Mouse (Mus musculus): ENCODE data around the gene Stra8. TPM values are rescaled to one million over a fixed set of nuclear protein-coding genes. Genes with fewer than 3 reads are reported as not detected.
A peak's percentile ranks its signal among the peaks of the same experiment; 100 is the strongest.

Stra8 gene
- polyA plus RNA-seq, 1 experiment from 2014 or later, result not detected

DNA sequence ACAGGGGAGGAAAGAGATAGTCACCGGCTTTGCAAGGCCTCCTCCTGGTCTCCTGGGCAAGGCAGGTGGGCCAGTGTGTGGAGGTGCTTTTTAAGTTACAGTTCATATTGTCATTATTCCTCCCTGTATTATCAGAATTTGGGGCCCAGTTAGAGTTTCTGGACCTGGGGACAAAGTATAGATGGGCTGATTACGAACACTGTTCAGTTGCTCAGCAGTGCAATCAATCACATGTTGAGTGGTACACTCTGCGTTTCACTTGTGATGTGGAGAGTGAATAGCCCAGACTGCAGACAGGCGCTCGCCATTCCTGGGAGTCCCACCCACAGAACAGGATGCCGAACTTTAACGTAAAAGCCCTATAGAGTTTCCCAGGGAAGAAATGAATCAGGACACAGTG, 35.2 kb upstream of the Stra8 start:
- H3K9me3 ChIP-seq, result no peaks in the 10 kb centered on the region
- H3K27me3 ChIP-seq (ENCODE audit: poor library complexity, severe bottlenecking), result no peaks in the 10 kb centered on the region
- no peak overlapping the region for H3K4me3 ChIP-seq
- H3K4me1 ChIP-seq, result peaks cover 35% of the 10 kb centered on the region
- peaks cover 85% of the 10 kb centered on the region for H3K36me3 ChIP-seq (replicated peaks)
- WGBS, result 96% methylated on average over 7 of the region's 7 CpGs
- DNase-seq (ENCODE audit: extremely low spot score, low spot score), result no peak
- H3K27ac ChIP-seq, result no peak overlapping the region

DNA sequence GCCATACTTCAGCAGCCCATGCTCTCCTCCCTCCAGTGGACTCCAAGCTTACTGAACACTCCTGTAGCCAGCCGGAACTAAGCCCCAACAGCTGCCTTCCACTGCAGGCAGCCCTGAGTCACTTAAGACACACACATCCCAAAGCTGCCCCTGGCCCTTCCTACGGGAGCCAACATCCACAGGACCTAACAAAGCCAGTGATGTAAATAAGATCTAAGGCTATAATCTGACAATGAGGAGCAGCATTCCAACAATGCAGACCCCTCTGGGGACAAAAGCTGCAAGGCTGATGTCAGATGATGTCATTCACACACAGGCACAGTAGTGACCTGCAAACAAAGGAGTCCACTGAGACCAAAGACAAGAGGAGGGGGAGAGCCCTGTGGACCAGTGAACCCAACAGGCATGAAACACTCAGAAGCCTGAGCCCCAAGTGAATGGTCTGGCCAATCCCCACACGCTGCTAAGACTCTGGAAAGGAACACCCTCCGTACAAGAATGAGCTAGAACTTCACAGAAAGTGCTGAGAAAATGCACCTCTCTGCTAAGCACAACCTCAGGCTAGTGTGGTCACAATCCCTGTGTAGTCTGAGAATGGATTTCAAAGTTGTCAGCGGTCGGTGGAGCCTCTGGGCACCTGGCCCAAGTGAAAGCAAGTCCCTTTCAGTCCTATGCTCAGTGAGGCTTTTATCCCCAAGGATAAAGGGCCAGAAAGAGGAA, 32.7 kb upstream of the Stra8 start:
- Histone ChIP-seq H3K27me3 (ENCODE audit: poor library complexity, severe bottlenecking) (no peaks in the 10 kb centered on the region), H3K27ac (peak overlapping the region; percentile 83), H3K4me3 (no peak overlapping the region), H3K36me3 (replicated peaks) (peaks cover 88% of the 10 kb centered on the region), H3K9me3 (no peaks in the 10 kb centered on the region), H3K4me1 (peaks cover 35% of the 10 kb centered on the region)
- peak; percentile 46 for DNase-seq (ENCODE audit: extremely low spot score, low spot score)
- 40% methylated on average over 6 of the region's 6 CpGs for WGBS

DNA sequence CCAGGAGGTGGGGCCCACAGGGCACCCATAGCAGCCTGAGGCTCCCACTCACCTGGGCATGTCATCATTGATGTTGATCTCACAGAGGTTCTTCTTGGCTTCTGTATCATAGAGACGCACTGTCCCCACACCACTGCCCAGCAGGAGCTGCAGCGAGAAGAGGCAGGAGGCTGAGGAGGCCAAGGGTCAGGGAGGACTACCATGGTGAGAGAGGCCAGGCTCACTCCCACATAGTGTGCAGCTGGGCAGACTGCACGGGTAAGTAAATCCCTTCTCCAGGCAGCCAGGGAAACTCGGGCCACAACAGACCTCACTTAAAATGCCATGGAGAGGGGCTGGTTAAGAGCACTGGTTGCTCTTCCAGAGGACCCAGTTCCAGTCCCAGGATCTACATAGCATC, 30.8 kb upstream of the Stra8 start:
- Histone ChIP-seq H3K4me1 (peaks cover 35% of the 10 kb centered on the region), H3K27ac (peak overlapping the region; percentile 83), H3K27me3 (ENCODE audit: poor library complexity, severe bottlenecking) (no peaks in the 10 kb centered on the region), H3K4me3 (no peak overlapping the region), H3K36me3 (replicated peaks) (peaks cover 90% of the 10 kb centered on the region), H3K9me3 (no peaks in the 10 kb centered on the region)
- 67% methylated on average over 4 of the region's 4 CpGs for WGBS
- no peak for DNase-seq (ENCODE audit: extremely low spot score, low spot score)

DNA sequence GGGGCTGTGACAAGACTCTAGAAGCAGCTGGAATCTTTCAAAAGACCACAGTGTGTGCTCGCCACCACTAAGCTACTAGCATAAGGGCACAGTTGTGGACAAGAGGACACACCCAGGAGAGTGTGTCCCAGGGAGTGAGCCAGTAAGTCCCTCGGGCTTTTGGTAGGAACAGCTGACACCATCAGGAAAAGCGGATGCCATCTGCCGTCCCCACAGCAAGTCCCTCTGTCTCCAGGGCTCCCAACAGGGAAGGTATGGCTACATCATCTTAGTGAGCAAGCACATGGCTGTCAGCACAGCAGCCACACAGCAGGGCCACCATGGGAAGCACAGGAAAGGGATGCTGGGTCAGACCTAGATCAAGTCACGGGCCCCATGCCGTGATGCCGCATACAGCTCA, 24.4 kb upstream of the Stra8 start:
- Histone ChIP-seq H3K36me3 (replicated peaks) (peaks cover 90% of the 10 kb centered on the region), H3K4me1 (peaks cover 9% of the 10 kb centered on the region), H3K27me3 (ENCODE audit: poor library complexity, severe bottlenecking) (no peaks in the 10 kb centered on the region), H3K9me3 (no peaks in the 10 kb centered on the region), H3K4me3 (no peak overlapping the region), H3K27ac (no peak overlapping the region)
- DNase-seq (ENCODE audit: extremely low spot score, low spot score), result no peak
- 91% methylated on average over 7 of the region's 7 CpGs for WGBS

DNA sequence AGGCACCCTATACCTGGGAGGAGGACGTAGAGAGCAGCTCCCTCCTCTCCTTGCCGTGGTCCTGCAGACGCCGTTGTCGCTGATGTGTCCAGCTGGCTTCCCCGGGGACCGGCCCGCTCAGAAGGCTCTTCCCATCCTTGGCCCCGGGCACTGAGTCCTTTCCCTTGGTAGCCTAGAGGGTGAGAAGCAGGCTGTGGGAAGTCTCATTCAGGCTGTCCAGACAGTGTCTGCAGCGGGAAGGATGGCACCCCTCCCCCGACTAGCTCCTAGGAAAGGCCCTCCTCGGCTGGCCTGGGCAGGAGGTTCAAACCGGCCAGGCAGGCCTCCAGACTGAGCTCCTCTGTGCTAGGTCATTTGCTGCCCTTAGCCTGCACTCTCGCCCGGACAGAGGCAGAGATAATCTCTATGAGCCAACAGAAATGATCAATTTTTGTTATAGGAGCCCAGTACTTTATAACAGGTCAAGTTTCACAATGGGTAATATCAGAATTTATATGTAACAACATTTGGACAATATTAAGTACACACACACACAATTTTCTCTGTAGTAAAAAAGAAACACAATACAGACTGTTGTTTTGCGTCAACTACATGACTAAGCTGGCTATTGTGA, 23.7 kb upstream of the Stra8 start:
- no peak for DNase-seq (ENCODE audit: extremely low spot score, low spot score)
- H3K4me3 ChIP-seq, result no peak overlapping the region
- WGBS, result 57% methylated on average over 16 of the region's 16 CpGs
- H3K4me1 ChIP-seq, result peaks cover 9% of the 10 kb centered on the region
- H3K27ac ChIP-seq, result peak overlapping the region; percentile 66
- H3K27me3 ChIP-seq (ENCODE audit: poor library complexity, severe bottlenecking), result no peaks in the 10 kb centered on the region
- peaks cover 90% of the 10 kb centered on the region for H3K36me3 ChIP-seq (replicated peaks)
- H3K9me3 ChIP-seq, result no peaks in the 10 kb centered on the region

DNA sequence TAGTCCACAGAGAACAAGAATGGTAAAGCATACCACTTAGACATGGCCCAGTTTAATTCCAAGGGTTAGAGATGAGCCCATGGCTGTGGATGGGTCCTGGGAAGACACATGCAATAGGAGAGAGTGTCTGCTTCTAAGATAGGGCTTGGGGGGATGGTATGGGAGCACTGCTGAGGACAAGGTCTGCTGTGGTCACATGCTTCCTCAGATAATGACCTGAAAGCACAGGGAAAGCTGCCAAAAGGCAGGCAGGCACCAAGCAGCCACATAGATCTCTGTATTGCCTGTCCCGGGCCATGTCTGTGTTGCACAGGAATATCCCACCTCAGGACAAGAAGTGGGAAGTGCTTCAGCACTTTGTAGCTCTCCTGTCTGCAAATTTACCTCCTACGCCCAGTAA, 20.8 kb upstream of the Stra8 start:
- H3K27me3 ChIP-seq (ENCODE audit: poor library complexity, severe bottlenecking), result no peaks in the 10 kb centered on the region
- H3K9me3 ChIP-seq, result no peaks in the 10 kb centered on the region
- H3K4me1 ChIP-seq, result peaks cover 12% of the 10 kb centered on the region
- DNase-seq (ENCODE audit: extremely low spot score, low spot score), result no peak
- peaks cover 90% of the 10 kb centered on the region for H3K36me3 ChIP-seq (replicated peaks)
- no peak overlapping the region for H3K4me3 ChIP-seq
- whole genome bisulfite sequencing, result 87% methylated on average over 2 of the region's 2 CpGs
- H3K27ac ChIP-seq, result no peak overlapping the region

DNA sequence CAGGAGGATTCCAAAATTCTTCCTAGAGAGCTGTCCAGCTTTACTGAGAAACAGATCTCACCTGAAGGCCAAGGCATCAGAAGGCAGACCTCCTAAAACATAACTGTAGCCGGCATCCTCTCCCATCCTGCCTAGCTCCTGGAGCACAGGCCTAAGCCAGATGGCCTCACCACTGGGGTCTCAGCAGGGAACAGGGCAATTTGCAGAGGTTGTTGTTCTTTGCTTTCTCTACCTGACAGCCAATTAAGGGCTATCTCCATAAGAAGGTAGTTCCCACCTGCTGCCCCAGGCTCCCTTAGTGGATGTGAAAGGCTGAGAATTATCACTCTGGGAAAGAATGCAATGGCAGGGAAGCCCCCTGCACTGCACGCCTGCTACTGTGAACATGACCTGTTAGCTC, 19.0 kb upstream of the Stra8 start:
- no peak overlapping the region for H3K4me3 ChIP-seq

DNA sequence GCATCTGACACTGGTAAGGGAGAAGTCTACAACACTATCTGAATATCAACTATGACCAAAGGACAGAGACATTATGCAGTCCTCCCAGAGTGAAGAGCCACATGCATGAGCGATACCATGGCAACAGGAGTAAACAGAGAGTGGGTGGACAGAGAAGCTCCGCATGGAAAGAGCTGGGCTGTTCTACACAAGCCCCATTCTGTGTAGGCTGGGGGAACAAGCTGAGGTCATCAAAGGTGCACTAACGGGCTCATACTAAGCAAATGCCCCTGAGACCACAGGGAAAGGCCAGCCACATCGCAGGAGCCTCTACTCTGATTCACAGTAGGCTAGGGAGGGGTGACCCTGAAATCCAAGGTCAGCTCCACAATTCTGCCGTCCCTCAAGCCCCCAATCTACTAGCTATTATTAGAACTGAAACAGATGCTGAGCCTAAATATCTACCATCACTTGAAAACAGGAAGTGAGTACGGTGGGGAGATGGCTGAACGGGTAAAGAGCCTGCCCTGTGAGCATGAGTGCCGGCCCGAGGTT, 18.0 kb upstream of the Stra8 start:
- Histone ChIP-seq H3K27me3 (ENCODE audit: poor library complexity, severe bottlenecking) (no peaks in the 10 kb centered on the region), H3K27ac (no peak overlapping the region), H3K4me3 (no peak overlapping the region), H3K4me1 (peaks cover 5% of the 10 kb centered on the region), H3K9me3 (no peaks in the 10 kb centered on the region), H3K36me3 (replicated peaks) (peaks cover 96% of the 10 kb centered on the region)
- DNase-seq (ENCODE audit: extremely low spot score, low spot score), result no peak
- 76% methylated on average over 9 of the region's 9 CpGs for WGBS

More for the DNA sequence above, 19.0 kb upstream of the Stra8 start:
- DNase-seq (ENCODE audit: extremely low spot score, low spot score), result no peak
- H3K4me1 ChIP-seq, result peaks cover 12% of the 10 kb centered on the region
- no peak overlapping the region for H3K27ac ChIP-seq
- no peaks in the 10 kb centered on the region for H3K9me3 ChIP-seq
- peaks cover 90% of the 10 kb centered on the region for H3K36me3 ChIP-seq (replicated peaks)
- 82% methylated on average over 2 of the region's 2 CpGs for WGBS
- no peaks in the 10 kb centered on the region for H3K27me3 ChIP-seq (ENCODE audit: poor library complexity, severe bottlenecking)

DNA sequence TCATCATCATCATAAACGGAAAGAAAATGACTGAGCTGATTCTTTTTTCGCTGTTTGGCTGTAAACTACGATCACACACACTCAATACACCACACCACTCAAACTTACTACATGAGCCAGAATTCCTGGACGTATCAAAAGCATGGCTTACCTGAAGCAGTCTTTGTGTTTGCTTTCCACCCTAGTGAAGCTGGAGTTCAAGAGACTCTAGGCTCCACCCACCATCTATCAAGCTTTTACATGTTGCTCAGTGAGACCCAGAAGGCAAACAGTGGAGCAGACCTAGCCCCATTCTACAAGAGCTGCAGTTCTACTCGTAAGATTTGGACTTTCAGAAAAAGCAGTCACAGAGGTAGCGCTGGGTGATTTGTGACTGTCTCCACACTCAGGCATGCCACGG, 17.4 kb upstream of the Stra8 start:
- DNase-seq (ENCODE audit: extremely low spot score, low spot score), result no peak
- Histone ChIP-seq H3K4me1 (peaks cover 11% of the 10 kb centered on the region), H3K27ac (no peak overlapping the region), H3K9me3 (no peaks in the 10 kb centered on the region), H3K36me3 (replicated peaks) (peaks cover 97% of the 10 kb centered on the region), H3K27me3 (ENCODE audit: poor library complexity, severe bottlenecking) (no peaks in the 10 kb centered on the region), H3K4me3 (no peak overlapping the region)
- 95% methylated on average over 7 of the region's 7 CpGs for WGBS

DNA sequence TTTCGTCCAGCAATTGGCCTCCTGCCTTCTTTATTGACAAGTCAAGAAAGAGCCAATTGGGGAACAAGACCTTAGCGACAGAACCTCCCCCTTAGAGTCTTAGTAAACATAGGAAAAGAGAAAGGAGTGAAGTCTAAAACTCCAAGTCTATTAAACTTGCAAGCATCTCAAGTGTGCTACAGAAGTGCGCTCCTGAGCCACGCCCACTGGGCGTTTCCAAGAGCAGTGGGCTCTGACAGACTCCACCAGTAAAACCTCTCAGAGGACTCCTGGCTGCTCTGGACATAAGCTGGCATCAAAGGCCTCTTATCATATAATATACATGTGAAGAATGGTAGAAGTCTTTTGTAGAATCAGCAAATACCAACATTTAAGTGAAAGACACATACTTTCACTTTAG, 16.5 kb upstream of the Stra8 start:
- H3K4me1 ChIP-seq, result peaks cover 16% of the 10 kb centered on the region
- DNase-seq (ENCODE audit: extremely low spot score, low spot score), result no peak
- H3K4me3 ChIP-seq, result no peak overlapping the region
- H3K27me3 ChIP-seq (ENCODE audit: poor library complexity, severe bottlenecking), result no peaks in the 10 kb centered on the region
- H3K9me3 ChIP-seq, result no peaks in the 10 kb centered on the region
- no peak overlapping the region for H3K27ac ChIP-seq
- peaks cover 96% of the 10 kb centered on the region for H3K36me3 ChIP-seq (replicated peaks)
- WGBS, result 87% methylated on average over 5 of the region's 5 CpGs

DNA sequence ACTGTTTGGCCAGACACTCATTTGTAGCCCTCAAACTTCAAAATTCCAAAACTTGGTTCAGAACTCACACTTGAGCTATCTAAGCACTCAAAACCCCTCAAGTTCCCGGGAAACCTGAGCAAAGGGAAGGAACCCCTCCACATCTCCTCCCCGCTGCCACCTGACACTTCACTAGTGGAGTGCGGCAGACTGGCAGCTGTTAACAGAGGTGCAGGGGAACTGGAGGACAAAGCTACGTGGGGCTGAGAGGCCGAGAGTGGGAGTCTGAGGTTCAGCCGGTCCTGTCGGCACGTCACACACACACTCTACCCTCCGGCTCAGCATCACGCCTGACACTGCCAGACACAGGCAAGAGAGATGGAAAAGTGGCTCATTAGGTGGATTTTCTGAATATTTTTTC, 16.1 kb upstream of the Stra8 start:
- no peaks in the 10 kb centered on the region for H3K27me3 ChIP-seq (ENCODE audit: poor library complexity, severe bottlenecking)
- no peak overlapping the region for H3K4me3 ChIP-seq
- no peaks in the 10 kb centered on the region for H3K9me3 ChIP-seq
- H3K4me1 ChIP-seq, result peaks cover 16% of the 10 kb centered on the region
- DNase-seq (ENCODE audit: extremely low spot score, low spot score), result no peak
- peaks cover 98% of the 10 kb centered on the region for H3K36me3 ChIP-seq (replicated peaks)
- 91% methylated on average over 10 of the region's 10 CpGs for WGBS
- H3K27ac ChIP-seq, result no peak overlapping the region

DNA sequence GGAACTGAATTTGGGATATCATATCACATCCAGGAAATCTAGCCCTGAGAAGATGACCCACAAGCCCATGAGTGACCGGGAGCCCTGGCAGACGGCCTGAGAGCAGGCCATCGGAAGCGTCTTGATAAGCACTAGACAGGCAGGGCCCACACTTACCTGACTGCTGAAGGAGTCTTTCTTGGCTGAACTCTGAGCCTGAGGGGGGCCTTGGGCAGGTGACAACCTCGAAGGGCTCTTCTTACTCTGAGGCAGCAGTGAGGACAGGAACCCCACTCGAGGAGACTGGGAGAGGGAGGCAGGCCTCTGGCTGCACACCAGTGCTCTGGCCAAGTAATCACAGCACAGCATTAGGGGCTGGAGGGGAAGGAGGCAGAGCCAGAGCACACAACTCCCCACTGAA, 15.6 kb upstream of the Stra8 start:
- no peak overlapping the region for H3K4me3 ChIP-seq
- H3K27me3 ChIP-seq (ENCODE audit: poor library complexity, severe bottlenecking), result no peaks in the 10 kb centered on the region
- DNase-seq (ENCODE audit: extremely low spot score, low spot score), result no peak
- peaks cover 96% of the 10 kb centered on the region for H3K36me3 ChIP-seq (replicated peaks)
- WGBS, result 91% methylated on average over 6 of the region's 6 CpGs
- no peak overlapping the region for H3K27ac ChIP-seq
- peaks cover 18% of the 10 kb centered on the region for H3K4me1 ChIP-seq
- no peaks in the 10 kb centered on the region for H3K9me3 ChIP-seq

DNA sequence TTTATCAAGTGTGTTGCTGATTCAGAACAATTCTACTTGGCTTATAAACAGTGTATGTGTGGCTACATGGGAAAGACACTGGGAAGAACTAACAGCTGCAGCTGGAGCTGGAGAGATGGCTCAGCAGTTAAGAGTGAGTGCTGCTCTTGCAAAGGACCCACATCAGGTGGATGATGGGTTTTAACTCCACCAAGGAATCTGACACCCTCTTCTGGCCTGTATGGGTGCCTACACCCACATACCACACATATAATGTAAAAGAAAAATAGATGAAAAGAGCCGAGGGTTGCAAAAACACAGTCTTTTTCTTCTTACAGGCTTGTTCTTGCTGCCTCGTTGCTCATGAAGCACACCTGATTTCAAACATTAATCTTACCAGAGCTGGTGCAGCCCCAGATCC, 13.8 kb upstream of the Stra8 start:
- H3K27me3 ChIP-seq (ENCODE audit: poor library complexity, severe bottlenecking), result no peaks in the 10 kb centered on the region
- H3K4me3 ChIP-seq, result no peak overlapping the region
- H3K27ac ChIP-seq, result no peak overlapping the region
- H3K36me3 ChIP-seq (replicated peaks), result peaks cover 78% of the 10 kb centered on the region
- H3K4me1 ChIP-seq, result peaks cover 31% of the 10 kb centered on the region
- no peak for DNase-seq (ENCODE audit: extremely low spot score, low spot score)
- WGBS, result 86% methylated on average over 2 of the region's 2 CpGs
- H3K9me3 ChIP-seq, result no peaks in the 10 kb centered on the region
